Mouse (Mus musculus) layer of hippocampus, postnatal 10 days (tissue): ENCODE results near the gene Slc25a47. TPM values are rescaled to one million over a fixed set of nuclear protein-coding genes. Genes with fewer than 3 reads are reported as not detected.

Source experiments
- DNase-seq, 2 experiments: peaks; one replicate each; pipeline ENCODE4 v3.0.0; 2021; ENCODE audit warnings: low spot score in 2 of 2
- total RNA-seq, 2 experiments: library from RNA; stranded (reverse); gene quantifications; 2 replicates each; pipeline ENCODE4 v1.2.3; 2021

Slc25a47 gene
- total RNA-seq, 2 experiments from 2014 or later, result 8.7 to 8.8 TPM

GRCm38 (mm10) chr12:108857589-108858184 is 21.8 kb downstream of the Slc25a47 start:
- no peak for DNase-seq

- DNase-seq, result no peak
Measured at GRCm38 (mm10) chr12:108858486-108858885, 22.6 kb downstream of the Slc25a47 start.

DNA sequence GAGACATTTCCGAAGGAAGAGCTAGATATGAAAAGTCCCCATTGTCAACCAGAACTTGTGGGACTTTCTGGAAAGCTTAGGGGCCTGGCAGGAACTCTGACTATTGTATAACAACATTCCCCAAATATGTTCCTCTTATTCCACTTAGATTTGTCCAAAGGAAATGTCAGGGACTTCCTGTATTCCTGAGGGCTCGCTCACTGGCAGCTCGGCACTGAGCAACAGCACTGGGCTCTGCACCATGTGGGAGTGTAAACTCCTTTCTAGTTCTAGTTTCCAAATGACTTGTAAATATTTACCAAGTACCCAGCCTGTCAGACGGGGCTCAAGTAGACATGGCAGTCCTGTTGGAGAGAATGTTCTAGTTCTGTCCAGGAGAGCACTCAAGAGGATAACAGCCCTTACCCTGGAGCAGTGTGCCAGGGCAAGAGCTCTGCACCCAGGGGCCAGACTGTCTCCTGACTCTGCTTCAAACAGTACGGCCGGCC is 29.2 kb downstream of the Slc25a47 start:
- DNase-seq, result no peak

- no peak for DNase-seq
Measured at GRCm38 (mm10) chr12:108869575-108869974, 33.7 kb downstream of the Slc25a47 start.

DNA sequence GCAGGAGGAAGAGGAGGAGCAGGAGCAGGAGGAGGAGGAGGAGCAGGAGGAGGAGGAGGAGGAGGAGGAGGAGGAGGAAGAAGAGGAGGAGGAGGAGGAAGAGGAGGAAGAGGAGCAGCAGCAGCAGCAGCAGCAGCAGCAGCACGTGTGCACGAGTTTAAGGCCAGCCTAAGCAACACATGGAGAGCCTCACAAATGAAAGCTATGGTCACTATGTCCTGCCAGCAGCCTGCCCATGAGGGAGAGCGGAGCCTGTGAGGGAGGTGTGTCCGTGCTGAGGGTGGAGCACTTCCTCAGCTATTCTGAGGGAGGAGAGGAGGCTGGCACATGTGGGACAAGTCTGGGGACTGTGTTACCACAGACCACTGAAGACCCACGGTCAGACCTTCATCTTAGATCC is 37.3 kb downstream of the Slc25a47 start:
- no peak for DNase-seq

DNA sequence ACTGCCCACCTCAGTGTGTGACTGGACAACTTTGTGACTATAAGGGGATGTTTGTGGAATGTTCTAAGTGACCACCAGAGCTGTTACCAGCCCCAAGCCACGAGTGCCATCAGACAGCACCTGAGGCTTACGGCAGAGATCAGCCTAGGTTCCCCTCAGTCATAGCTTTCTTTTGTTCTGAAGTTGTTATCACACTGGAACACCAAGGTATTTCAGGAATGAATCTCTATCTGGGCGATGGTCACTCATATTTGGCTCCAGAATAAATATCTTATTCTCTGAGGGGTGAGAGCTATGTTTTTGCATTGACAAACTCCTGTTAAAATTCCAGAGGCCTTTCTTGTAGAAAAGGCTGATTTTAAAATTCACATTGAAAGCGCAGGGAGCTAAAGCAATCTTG is 43.3 kb downstream of the Slc25a47 start:
- no peak for DNase-seq

DNA sequence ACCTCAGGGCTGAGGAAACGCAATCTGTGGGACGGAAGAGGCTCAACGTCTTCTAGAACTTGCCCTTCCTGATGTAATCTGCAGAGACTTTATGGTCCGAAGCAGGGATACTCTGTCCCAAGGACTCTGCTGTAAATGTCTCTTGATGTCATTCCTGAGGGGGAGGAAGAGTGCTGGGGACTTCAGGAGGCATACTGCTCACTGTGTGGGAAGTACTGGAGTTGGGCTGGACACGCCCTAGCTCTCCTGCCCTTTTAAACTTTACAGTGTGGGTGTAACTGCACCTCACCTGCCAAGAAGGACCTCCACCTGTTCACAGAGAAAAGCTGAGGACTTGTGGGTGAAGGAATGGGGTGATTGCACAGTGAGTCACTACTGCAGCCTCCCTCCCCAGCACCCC is 44.8 kb downstream of the Slc25a47 start:
- no peak for DNase-seq

- DNase-seq, result no peak
Measured at GRCm38 (mm10) chr12:108881192-108881591, 45.3 kb downstream of the Slc25a47 start.

DNA sequence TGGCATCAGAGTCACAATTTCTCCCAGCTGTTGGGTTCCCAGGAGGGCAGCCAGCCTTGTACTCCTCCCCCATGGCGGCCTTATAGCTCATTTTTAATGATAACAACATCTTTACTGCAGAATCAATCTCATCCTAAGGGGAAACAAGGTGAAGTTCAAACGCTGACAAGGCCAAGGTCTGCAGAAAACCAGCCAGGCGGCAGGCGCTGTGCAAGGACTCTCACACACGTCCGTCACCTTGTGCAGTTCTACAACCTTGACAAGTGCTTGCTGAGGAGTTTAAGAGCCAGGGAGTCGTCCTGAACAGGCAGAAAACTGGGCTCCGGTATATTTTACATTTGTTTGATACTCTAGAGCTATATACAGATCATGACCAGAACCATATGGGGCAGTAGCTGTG is 46.9 kb downstream of the Slc25a47 start:
- no peak for DNase-seq

- DNase-seq, result no peak
Measured at GRCm38 (mm10) chr12:108885906-108886305, 50.1 kb downstream of the Slc25a47 start.

- no peak for DNase-seq
Measured at GRCm38 (mm10) chr12:108887077-108887476, 51.2 kb downstream of the Slc25a47 start.

DNA sequence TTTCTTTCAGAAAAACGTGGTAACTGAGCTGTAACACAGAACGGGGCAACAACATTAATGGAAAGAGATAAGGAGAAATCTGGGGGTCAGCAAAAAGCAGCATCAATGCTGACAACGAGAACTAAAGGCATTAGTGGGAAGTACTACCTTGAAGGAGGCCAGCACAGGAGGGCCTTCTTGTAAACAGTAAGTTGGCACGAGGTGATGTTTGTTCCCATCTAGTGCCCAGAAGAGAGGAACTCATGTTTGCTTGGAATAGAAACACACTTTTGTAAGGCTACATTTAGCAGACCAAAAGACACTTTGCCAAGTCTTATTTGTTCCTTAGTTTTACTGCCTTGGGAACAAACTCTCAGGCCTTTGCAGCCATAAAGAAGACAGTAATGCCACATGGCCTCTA is 52.8 kb downstream of the Slc25a47 start:
- no peak for DNase-seq

- no peak for DNase-seq
Measured at GRCm38 (mm10) chr12:108892989-108893714, 57.3 kb downstream of the Slc25a47 start, which contains the start of gene Wdr25. Wdr25 (plus strand) TSS chr12:108893631.

DNA sequence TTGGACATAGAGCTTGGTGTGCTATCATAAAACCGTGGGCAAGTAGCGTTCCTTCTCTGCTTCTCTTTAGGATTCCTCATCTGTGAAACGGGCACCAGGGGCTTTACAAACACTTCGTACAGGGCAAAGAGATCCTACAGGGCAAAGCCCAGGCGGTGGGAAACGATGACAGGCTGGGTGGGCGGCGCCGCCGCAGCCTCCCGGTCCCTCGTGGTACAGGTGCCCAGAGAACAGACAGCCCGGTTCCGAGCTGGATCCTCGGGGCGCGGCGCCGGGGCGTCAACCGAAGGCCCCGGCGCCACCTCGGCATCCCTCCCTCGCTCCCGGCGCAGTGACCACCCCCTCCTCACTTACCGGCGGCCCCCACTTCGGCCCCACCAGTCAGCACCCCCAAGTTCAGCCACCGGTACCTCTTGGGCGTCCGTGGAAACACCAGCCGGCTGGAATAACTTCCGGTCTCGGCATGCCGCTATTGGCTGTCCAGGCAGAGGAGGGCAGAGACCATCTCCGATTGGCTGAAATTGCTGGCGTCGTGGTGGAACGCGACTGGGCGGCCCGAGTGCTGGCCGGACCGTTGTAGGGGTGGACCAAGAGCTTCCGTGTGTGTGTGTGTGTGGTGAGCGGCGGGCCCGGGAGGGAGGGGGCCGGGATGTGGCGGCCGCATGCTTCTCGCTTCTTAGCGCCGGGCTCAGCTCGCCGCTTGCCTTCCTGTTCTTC is 58.0 kb downstream of the Slc25a47 start, which contains the start of gene Wars:
TSS of gene Wars (minus strand) at position 460 of the 717 bp plus-strand sequence.
- DNase-seq, result peak; percentile 95 to 96

DNA sequence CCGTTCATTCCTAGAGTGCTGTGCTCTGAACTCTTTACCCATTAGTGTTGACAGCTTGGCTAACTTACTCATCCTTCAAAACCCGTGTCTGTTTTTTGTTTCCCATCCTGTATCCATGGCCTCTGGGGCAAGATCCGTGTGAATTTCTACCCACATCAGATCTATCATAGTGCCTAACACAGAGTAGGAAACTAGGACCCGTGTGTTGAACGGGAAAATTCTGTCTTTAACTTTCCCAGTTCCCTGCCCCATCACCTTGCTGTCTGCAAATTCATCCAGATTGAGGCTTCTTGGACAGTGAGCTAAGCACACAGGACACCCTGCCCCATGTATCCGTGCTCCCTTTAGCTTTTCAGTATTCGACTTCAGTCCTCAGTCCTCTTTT is 58.6 kb downstream of the Slc25a47 start:
- no peak for DNase-seq

DNA sequence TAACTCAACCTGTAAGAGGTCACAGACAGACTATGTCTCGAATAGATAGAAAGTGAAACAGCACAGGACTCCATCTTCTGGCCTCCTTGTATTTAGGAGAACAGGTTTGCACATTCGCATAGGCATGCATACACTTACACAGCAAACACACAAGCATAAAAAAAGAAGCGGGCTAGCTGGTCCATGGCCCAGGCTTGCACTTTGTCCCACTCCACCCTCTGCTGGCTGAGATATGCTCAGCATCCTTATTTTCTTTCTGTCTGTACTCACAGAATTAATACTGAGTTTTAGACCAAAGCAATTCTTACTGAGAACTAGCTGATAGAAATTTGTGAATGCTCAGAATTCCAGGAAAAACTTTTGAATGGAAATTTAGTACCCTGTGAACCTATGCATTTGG is 60.2 kb downstream of the Slc25a47 start:
- DNase-seq, result no peak

GRCm38 (mm10) chr12:108901346-108901745 is 65.5 kb downstream of the Slc25a47 start:
- DNase-seq, result no peak

GRCm38 (mm10) chr12:108902940-108903339 is 67.1 kb downstream of the Slc25a47 start:
- DNase-seq, result peak; percentile 65 to 73

DNA sequence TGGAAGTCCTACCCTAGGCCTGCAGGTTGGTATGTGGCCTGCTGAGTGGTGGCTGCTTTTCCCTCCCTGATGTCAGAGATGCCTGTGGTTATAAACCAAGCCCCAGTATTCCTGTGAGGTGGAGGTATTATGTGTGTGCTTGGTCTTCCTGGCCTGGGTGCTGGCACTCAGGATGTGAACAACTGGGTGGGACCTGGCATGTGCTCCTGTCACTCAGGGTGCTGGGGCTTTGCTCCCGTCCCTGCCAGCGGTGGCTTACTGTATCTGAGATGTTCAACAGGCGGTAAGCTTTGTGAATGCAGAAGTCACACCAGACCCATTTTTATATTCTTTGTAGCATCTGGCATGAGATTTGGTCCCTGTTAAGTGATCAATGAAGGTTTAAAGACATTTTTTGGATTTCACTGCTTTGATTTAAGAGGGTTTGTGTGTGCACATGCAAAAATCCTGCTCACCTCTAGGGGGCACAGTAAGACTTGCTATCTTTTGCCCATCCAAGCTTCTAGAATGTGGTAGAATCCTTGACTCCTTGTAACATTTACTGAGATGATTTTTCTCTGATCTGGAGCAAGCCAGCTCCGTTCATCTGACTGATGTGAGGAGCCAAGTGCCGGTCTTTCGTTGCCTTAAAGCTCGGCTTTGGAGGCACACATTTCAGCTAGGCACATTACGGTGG is 67.9 kb downstream of the Slc25a47 start:
- peak; percentile 80 to 82 for DNase-seq

DNA sequence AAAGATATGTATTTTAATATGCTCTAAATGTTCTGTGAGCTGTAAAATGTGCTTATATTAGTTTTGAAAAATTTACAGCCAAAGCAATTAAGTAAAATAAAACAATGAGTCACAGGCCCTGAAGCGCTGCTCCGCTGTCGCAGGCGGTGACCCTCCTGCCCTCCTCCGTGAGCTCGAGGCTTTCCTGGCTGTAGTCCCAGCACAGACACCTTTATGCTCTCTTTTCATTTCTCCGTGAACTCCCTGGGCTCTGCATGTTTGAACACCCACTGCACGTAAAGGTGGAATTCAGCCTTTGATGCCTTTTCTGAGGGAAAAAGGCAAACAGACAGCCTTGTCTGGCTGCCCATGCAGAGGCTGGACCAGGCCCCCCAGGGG is 68.4 kb downstream of the Slc25a47 start:
- peak in 1 of 2 experiments; percentile 16 for DNase-seq

DNA sequence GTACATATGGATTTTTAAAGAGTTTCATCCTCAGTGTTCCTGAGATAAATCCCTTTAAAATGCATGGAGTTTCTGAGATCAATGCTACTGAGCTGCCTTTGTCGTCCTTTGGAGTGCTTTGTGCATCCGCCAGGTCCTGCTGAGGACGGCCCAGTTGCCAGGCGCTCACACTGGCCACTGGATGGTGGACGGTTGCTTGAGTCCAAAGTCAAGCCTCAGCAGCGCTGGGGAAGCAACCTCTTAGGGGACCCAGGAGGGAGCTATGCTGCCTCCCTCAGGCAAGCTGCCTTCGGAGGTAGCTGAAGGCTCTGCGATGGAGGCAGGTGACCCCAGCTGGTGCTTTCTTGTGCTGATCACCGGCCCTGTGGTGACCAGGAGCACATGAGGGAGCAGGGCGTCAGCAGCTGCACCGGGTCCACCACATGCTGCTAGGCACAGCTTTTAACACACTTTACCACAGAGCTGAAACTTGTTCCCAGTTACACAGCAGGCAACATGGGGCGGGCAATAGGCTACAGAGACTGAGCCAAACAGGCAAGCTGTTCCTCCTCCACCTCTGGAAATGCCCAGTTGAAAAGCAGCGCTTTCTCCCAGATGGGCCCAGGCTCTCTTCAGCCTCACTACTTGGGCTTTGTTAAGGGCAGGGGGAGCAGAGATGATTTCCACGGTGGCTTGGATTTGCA is 69.9 kb downstream of the Slc25a47 start:
- no peak for DNase-seq
